Mouse (Mus musculus) heart, postnatal 0 days (tissue): ENCODE measurements around the gene Lrrn2. TPM values are rescaled to one million over a fixed set of nuclear protein-coding genes. Genes with fewer than 3 reads are reported as not detected.

Experiments
- ATAC-seq: fragments of 200-750 bp; cut with Nextera tagmentation; 2 replicates; pipeline ENCODE4 v1.8.0; 2017; ENCODE audit warnings: low read depth, moderate number of reproducible peaks, moderate library complexity; ENCODE audit not compliant: insufficient read depth
- DNase-seq: peaks from one replicate; pipeline ENCODE4 v3.0.0-alpha.2; 2016; ENCODE audit warnings: low spot score
- H3K27ac ChIP-seq: fragments of 300-500 bp; sonication (generic); 2 replicates; pipeline ENCODE4 v1.5.1; 2014; ENCODE audit warnings: low read depth, mild to moderate bottlenecking
- H3K27me3 ChIP-seq: fragments of 300-500 bp; sonication (generic); 2 replicates; pipeline ENCODE4 v1.6.1; 2014; ENCODE audit warnings: low read length, mixed read lengths; ENCODE audit not compliant: control insufficient read depth, insufficient read depth
- H3K36me3 ChIP-seq: fragments of 300-500 bp; sonication (generic); replicated peaks from 2 replicates; pipeline ENCODE4 v1.6.1; 2014; ENCODE audit warnings: low read length, mixed read lengths; ENCODE audit not compliant: control insufficient read depth, insufficient read depth
- H3K4me1 ChIP-seq: fragments of 300-500 bp; sonication (generic); 2 replicates; pipeline ENCODE4 v1.6.1; 2014; ENCODE audit warnings: antibody characterized with exemption; ENCODE audit not compliant: control insufficient read depth, insufficient read depth
- H3K4me2 ChIP-seq: fragments of 300-500 bp; sonication (generic); 2 replicates; pipeline ENCODE4 v1.6.1; 2014; ENCODE audit warnings: low read depth, mild to moderate bottlenecking, low read length, moderate library complexity
- H3K4me3 ChIP-seq: fragments of 300-500 bp; sonication (generic); 2 replicates; pipeline ENCODE4 v1.5.1; 2014; ENCODE audit warnings: low read depth, low read length
- H3K9ac ChIP-seq: fragments of 300-500 bp; sonication (generic); replicated peaks from 2 replicates; pipeline ENCODE4 v1.6.1; 2014; ENCODE audit warnings: low read depth, low read length, mixed read lengths
- H3K9me3 ChIP-seq: fragments of 300-500 bp; sonication (generic); replicated peaks from 2 replicates; pipeline ENCODE4 v1.6.1; 2016; ENCODE audit warnings: low read length; ENCODE audit not compliant: control insufficient read depth
- CTCF ChIP-seq: IDR thresholded peaks from 2 replicates; pipeline ENCODE4 v1.5.1; 2016; ENCODE audit warnings: antibody characterized with exemption, control low read depth, low read depth
- EP300 ChIP-seq: IDR thresholded peaks from 2 replicates; pipeline ENCODE4 v1.6.1; 2016; ENCODE audit warnings: antibody characterized with exemption, low read depth
- WGBS: fragments of 180-500 bp; shearing (Covaris S2); extraction: QIAGEN DNeasy Blood & Tissue Kit; methylation state at CpG from one replicate; pipeline ENCODE4 v1.1.7; 2014; 5-methylcytosine and 5-hydroxymethylcytosine counted together
- polyA plus RNA-seq: library from polyadenylated mRNA; unstranded; fragments of >200 nt; fragmentation: Nextera tagmentation; extraction: Ambion mirVana; gene quantifications from 2 replicates; pipeline ENCODE4 v1.2.1, GENCODE M21; 2015
- total RNA-seq: library from RNA; depleted of rRNA; stranded (reverse); fragments of >200 nt; gene quantifications from 2 replicates; pipeline ENCODE4 v1.2.3, GENCODE M21; 2014; ENCODE audit warnings: low replicate concordance

Lrrn2 gene
- total and polyA plus RNA-seq, 2 experiments from 2014 or later, result 5.0 to 7.0 TPM

DNA sequence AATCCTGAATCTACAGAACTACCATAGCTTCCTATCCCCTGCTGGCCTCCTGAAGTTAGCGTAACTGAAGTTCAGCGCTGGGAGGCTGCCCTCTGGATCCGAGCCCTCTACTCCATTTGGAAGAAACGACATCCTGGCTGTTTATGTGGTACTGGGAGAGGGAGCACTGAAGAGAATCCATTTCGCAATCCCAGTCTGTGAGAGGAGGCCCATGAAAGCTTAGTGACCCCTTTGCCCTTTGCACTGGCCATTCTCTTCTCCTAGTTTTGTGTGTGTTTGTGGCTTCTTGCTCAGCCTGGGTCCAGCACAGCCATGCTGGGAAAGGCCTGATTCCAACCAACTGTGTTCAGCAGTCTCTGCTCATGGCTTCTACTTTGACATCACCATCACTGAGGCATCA, 76.7 kb downstream of the Lrrn2 start:
- TF ChIP-seq EP300 (no peak), CTCF (no peak)
- Histone ChIP-seq H3K4me2 (no peak overlapping the region), H3K9ac (no peak overlapping the region), H3K4me1 (no peaks in the 10 kb centered on the region), H3K9me3 (no peaks in the 10 kb centered on the region), H3K36me3 (no peaks in the 10 kb centered on the region), H3K4me3 (no peak overlapping the region), H3K27ac (no peak overlapping the region), H3K27me3 (no peaks in the 10 kb centered on the region)
- ATAC-seq (no peak), DNase-seq (no peak)
- WGBS, result 83% methylated on average over 5 of the region's 5 CpGs

DNA sequence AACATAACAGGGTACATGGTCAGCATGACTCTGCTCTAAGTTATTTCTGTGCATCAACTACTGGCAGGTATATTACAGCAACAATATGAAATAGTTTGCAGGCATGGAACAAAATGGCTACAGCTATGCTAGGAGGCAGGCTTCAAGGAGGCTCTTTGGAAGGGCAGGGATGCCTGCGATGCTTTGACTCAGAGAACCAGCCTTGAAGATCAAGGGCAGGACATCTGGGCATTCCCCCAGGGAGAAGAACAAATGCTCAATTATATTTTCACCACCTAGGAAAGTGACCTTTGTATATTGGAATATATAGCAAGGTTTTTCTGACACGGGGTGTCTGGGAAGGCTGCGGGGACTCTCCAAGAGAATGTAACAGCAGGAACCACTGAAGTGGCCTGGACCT, 81.7 kb downstream of the Lrrn2 start:
- WGBS, result 82% methylated on average over 3 of the region's 3 CpGs
- TF ChIP-seq CTCF, result no peak
- no peak for TF ChIP-seq EP300
- H3K27me3 ChIP-seq, result no peaks in the 10 kb centered on the region
- H3K27ac ChIP-seq, result no peak overlapping the region
- H3K4me2 ChIP-seq, result no peak overlapping the region
- ATAC-seq, result no peak
- H3K4me3 ChIP-seq, result no peak overlapping the region
- no peak overlapping the region for H3K9ac ChIP-seq
- no peaks in the 10 kb centered on the region for H3K9me3 ChIP-seq
- DNase-seq, result no peak
- no peaks in the 10 kb centered on the region for H3K36me3 ChIP-seq
- no peaks in the 10 kb centered on the region for H3K4me1 ChIP-seq

DNA sequence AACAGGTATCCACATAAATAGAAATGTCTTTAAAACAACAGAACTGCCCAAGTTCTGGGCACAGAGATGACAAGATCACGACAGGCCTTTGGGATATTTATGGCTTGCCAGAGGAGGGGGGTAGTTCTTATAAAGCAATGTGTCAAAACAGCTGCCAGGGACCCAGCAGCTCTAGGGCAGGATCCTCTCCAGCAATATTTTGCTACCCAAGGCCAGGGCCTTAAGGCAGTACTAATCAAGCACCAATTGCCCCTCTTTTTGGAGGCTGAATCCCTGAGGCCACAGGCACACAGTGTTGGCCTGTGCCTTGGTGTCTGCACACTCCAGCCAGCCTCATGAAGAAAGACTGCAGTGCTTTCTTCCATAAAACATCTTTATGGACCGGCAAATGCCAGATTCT, 84.0 kb downstream of the Lrrn2 start:
- ATAC-seq (no peak), DNase-seq (no peak)
- whole genome bisulfite sequencing, result 78% methylated on average over 2 of the region's 2 CpGs
- Histone ChIP-seq H3K4me3 (no peak overlapping the region), H3K36me3 (no peaks in the 10 kb centered on the region), H3K27ac (no peak overlapping the region), H3K27me3 (no peaks in the 10 kb centered on the region), H3K4me2 (no peak overlapping the region), H3K9ac (no peak overlapping the region), H3K4me1 (no peaks in the 10 kb centered on the region), H3K9me3 (no peaks in the 10 kb centered on the region)
- TF ChIP-seq CTCF (no peak), EP300 (no peak)

DNA sequence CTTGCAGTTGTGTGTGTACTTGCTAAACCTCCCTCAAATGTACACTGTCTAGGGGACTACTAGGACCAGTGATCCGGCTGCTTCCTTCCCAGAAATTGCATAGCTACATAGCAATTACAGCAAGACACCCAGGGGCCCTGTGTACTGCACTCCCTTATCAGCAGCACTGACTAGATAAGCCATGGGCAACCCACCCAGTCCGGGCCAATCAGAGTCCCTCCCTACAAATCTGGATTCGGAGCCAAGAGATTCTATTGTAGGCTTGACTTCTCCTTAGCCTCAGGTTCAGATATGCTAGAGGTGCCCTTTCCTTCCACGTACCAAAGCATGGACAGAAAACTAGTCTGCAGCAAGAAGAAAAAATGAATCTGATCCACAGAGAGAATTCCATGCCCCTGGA, 84.6 kb downstream of the Lrrn2 start:
- Histone ChIP-seq H3K4me1 (no peaks in the 10 kb centered on the region), H3K9ac (no peak overlapping the region), H3K36me3 (no peaks in the 10 kb centered on the region), H3K27ac (no peak overlapping the region), H3K4me2 (no peak overlapping the region), H3K4me3 (no peak overlapping the region), H3K27me3 (no peaks in the 10 kb centered on the region), H3K9me3 (no peaks in the 10 kb centered on the region)
- DNase-seq, result no peak
- TF ChIP-seq CTCF (no peak), EP300 (no peak)
- ATAC-seq, result no peak
- 25% methylated on average over 4 of the region's 4 CpGs for WGBS

DNA sequence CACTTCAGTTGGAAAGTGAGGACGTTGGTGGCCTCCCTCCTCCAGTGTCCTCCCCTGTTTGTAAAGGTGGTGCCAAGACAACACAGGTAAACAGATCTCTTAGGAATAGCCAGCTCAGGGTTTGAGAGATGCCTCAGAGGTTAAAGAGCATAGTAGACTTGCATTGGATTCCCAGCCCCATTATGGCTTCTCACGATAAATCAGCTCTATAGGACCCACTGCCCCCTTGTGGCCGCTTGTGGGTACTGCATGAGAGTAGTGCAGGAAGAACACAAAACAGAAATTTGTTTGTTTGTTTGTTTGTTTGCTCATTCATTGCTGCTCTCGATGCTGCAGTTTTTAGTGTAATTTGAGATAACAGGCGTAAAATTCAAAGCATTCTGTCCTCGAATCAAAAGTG, 88.6 kb downstream of the Lrrn2 start:
- H3K4me2 ChIP-seq, result no peak overlapping the region
- ATAC-seq (no peak), DNase-seq (no peak)
- H3K4me3 ChIP-seq, result no peak overlapping the region
- H3K36me3 ChIP-seq, result no peaks in the 10 kb centered on the region
- no peaks in the 10 kb centered on the region for H3K27me3 ChIP-seq
- H3K9ac ChIP-seq, result no peak overlapping the region
- 23% methylated on average over 6 of the region's 6 CpGs for WGBS
- TF ChIP-seq CTCF, result peak; percentile 65
- TF ChIP-seq EP300, result no peak
- no peaks in the 10 kb centered on the region for H3K4me1 ChIP-seq
- no peak overlapping the region for H3K27ac ChIP-seq
- 0 out of 2 replicates have a peak, but pooled peaks cover 10% of the 10 kb centered on the region for H3K9me3 ChIP-seq

DNA sequence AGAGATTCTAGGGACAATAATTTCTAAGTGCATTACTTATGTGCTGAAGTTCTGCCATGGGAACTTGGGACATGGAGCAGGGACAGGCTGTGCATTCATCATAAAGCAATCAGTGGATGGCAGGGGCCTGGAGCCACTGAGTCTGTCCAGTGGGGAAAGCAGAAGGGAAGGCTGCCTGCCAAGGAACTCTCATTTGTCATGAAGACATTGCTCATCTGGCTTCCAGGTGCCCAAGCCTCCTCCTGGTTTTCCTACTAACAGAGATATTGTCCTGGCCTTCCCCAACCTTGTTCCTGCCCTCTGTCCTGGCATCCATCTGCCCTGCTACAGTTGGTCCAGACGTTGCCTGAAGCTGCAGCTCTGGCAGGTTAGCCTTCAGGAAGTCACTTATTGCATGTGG, 97.3 kb downstream of the Lrrn2 start:
- DNase-seq, result no peak
- no peaks in the 10 kb centered on the region for H3K27me3 ChIP-seq
- WGBS, result 36% methylated on average over 1 of the region's 1 CpGs

More for the DNA sequence above, 97.3 kb downstream of the Lrrn2 start:
- ATAC-seq, result no peak
- H3K9me3 ChIP-seq, result no peaks in the 10 kb centered on the region
- no peak overlapping the region for H3K9ac ChIP-seq
- H3K4me3 ChIP-seq, result no peak overlapping the region
- no peak for TF ChIP-seq CTCF
- TF ChIP-seq EP300, result no peak
- H3K27ac ChIP-seq, result no peak overlapping the region
- H3K36me3 ChIP-seq, result peaks cover 15% of the 10 kb centered on the region
- H3K4me2 ChIP-seq, result no peak overlapping the region
- no peaks in the 10 kb centered on the region for H3K4me1 ChIP-seq
